9 mouse cellular contexts compared by ENCODE assay signal in the genomic region with DNA sequence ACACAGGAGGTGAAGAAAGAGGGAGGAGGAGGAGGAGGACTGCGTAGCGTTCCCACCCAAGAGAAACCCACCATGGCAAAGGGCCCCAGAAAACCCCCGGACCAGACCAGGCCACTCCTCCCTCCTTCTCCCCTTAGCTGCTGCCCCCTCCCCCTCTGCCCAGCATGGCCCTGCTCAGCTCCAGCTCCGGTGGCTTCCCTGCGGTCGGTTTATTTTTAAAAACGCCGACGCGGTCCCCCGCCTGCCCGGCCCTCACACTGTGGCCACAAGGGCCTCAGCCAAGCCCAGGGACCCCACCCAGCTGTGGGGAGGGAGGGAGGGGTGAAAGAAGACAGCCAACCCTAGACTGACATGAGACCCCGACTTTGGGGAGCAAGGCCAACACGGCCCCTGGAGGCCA. TPM values are rescaled to one million over a fixed set of nuclear protein-coding genes. Genes with fewer than 3 reads are reported as not detected.
DNase-seq lines count a peak whose midpoint lies in the region; ATAC-seq and TF ChIP-seq lines count a peak whose summit lies in the region.
"Had no signal": no experiment of that assay in that cellular context is flagged by ENCODE, and none has a peak within 500 bp of the region (broad histone marks: within the 10 kb centered on the region; RNA-seq: fewer than 3 reads in every experiment).

No protein-coding gene starts in this region.

- no peak for ATAC-seq in forebrain, embryonic 14.5 days
- peak; percentile 34; the same call in 1 of the 2 replicates for ATAC-seq in lung, postnatal 0 days
- no peak for ATAC-seq in liver, embryonic 11.5 days (replicated peaks; ENCODE audit: low FRiP score)
- no peak for ATAC-seq in stomach, embryonic 14.5 days (ENCODE audit: insufficient number of reproducible peaks, insufficient read depth, low FRiP score, low read depth)

- no peak for TF ChIP-seq EP300 in lung, postnatal 0 days (IDR thresholded peaks at IDR 0.05)

- no peak overlapping the region for H3K9ac ChIP-seq in forebrain, embryonic 14.5 days (ENCODE audit: low read length)
- H3K9ac ChIP-seq in lung, postnatal 0 days (replicated peaks; ENCODE audit: low read depth): peak overlapping the region; percentile 41
- H3K9ac ChIP-seq in liver, embryonic 11.5 days (ENCODE audit: low read depth, low read length): peak overlapping the region; percentile 48; the same call in 1 of the 2 replicates
- H3K9ac ChIP-seq in stomach, embryonic 14.5 days (replicated peaks; ENCODE audit: low read depth, low read length): 0 out of 2 replicates have a peak overlapping the region, but pooled peaks have one; percentile 18

- peaks cover 52% of the 10 kb centered on the region for H3K4me1 ChIP-seq in forebrain, embryonic 10.5 days
- 0 out of 2 replicates have a peak, but pooled peaks cover 4% of the 10 kb centered on the region for H3K4me1 ChIP-seq in forebrain, embryonic 14.5 days (ENCODE audit: control insufficient read depth, insufficient read depth, low read length)
- 0 out of 2 replicates have a peak, but pooled peaks cover 4% of the 10 kb centered on the region for H3K4me1 ChIP-seq in lung, postnatal 0 days (ENCODE audit: insufficient read depth, low read depth, low read length)
- H3K4me1 ChIP-seq in liver, embryonic 11.5 days (replicated peaks; ENCODE audit: control insufficient read depth, insufficient read depth, low read length): peaks cover 27% of the 10 kb centered on the region
- H3K4me1 ChIP-seq in stomach, embryonic 14.5 days (ENCODE audit: control insufficient read depth, insufficient read depth, low read length): peaks cover 24% of the 10 kb centered on the region

- no peak for TF ChIP-seq CTCF in lung, postnatal 0 days (IDR thresholded peaks at IDR 0.05)

- WGBS in forebrain, embryonic 10.5 days: 12% methylated on average over 14 of the region's 14 CpGs
- 12% methylated on average over 14 of the region's 14 CpGs for WGBS in forebrain, embryonic 14.5 days
- WGBS in lung, postnatal 0 days: 10% methylated on average over 14 of the region's 14 CpGs
- WGBS in liver, embryonic 11.5 days: 12% methylated on average over 14 of the region's 14 CpGs
- WGBS in stomach, embryonic 14.5 days: 12% methylated on average over 14 of the region's 14 CpGs

- peaks cover 87% of the 10 kb centered on the region for H3K27me3 ChIP-seq in forebrain, embryonic 10.5 days (ENCODE audit: poor library complexity, severe bottlenecking)
- peaks cover 18% of the 10 kb centered on the region for H3K27me3 ChIP-seq in forebrain, embryonic 14.5 days (replicated peaks; ENCODE audit: control insufficient read depth, insufficient read depth, low read length)
- H3K27me3 ChIP-seq in lung, postnatal 0 days (replicated peaks; ENCODE audit: insufficient read depth, low read length): 0 out of 2 replicates have a peak, but pooled peaks cover 12% of the 10 kb centered on the region
- H3K27me3 ChIP-seq in liver, embryonic 11.5 days (replicated peaks; ENCODE audit: control insufficient read depth, insufficient read depth, low read length): peaks cover 64% of the 10 kb centered on the region
- H3K27me3 ChIP-seq in stomach, embryonic 14.5 days (ENCODE audit: control insufficient read depth, insufficient read depth, low read length): 0 out of 2 replicates have a peak, but pooled peaks cover 7% of the 10 kb centered on the region

- H3K36me3 ChIP-seq in forebrain, embryonic 10.5 days (replicated peaks): no peaks in the 10 kb centered on the region
- no peaks in the 10 kb centered on the region for H3K36me3 ChIP-seq in forebrain, embryonic 14.5 days (ENCODE audit: control insufficient read depth, insufficient read depth, low read length)
- H3K36me3 ChIP-seq in lung, postnatal 0 days (ENCODE audit: insufficient read depth, low read length): no peaks in the 10 kb centered on the region
- H3K36me3 ChIP-seq in liver, embryonic 11.5 days (ENCODE audit: control insufficient read depth, insufficient read depth, low read length): no peaks in the 10 kb centered on the region
- no peaks in the 10 kb centered on the region for H3K36me3 ChIP-seq in stomach, embryonic 14.5 days (ENCODE audit: control insufficient read depth, insufficient read depth, low read length)

- no peak overlapping the region for H3K4me2 ChIP-seq in forebrain, embryonic 14.5 days (ENCODE audit: low read length)
- H3K4me2 ChIP-seq in lung, postnatal 0 days (replicated peaks; ENCODE audit: low read depth, low read length): peak overlapping the region; percentile 48
- peak overlapping the region; percentile 55 for H3K4me2 ChIP-seq in liver, embryonic 11.5 days
- H3K4me2 ChIP-seq in stomach, embryonic 14.5 days (replicated peaks; ENCODE audit: low read depth, low read length): peak overlapping the region; percentile 40

- H3K27ac ChIP-seq in forebrain, embryonic 10.5 days: peak overlapping the region; percentile 81
- no peak overlapping the region for H3K27ac ChIP-seq in forebrain, embryonic 14.5 days (ENCODE audit: low read depth, low read length)
- no peak overlapping the region for H3K27ac ChIP-seq in lung, postnatal 0 days (ENCODE audit: low read length)
- H3K27ac ChIP-seq in liver, embryonic 11.5 days (ENCODE audit: low read depth, low read length): no peak overlapping the region
- H3K27ac ChIP-seq in stomach, embryonic 14.5 days (ENCODE audit: low read length): peak overlapping the region; percentile 63

- no peaks in the 10 kb centered on the region for H3K9me3 ChIP-seq in forebrain, embryonic 10.5 days
- no peaks in the 10 kb centered on the region for H3K9me3 ChIP-seq in forebrain, embryonic 14.5 days (replicated peaks; ENCODE audit: control insufficient read depth, low read length)
- H3K9me3 ChIP-seq in lung, postnatal 0 days (ENCODE audit: low read length): no peaks in the 10 kb centered on the region
- no peaks in the 10 kb centered on the region for H3K9me3 ChIP-seq in liver, embryonic 11.5 days (ENCODE audit: control insufficient read depth, low read length)
- H3K9me3 ChIP-seq in stomach, embryonic 14.5 days (ENCODE audit: control insufficient read depth, low read depth, low read length): no peaks in the 10 kb centered on the region

- H3K4me3 ChIP-seq in forebrain, embryonic 10.5 days: peak overlapping the region; percentile 34
- H3K4me3 ChIP-seq in forebrain, embryonic 14.5 days (ENCODE audit: low read depth, low read length): no peak overlapping the region
- no peak overlapping the region for H3K4me3 ChIP-seq in lung, postnatal 0 days (ENCODE audit: low read depth, low read length)
- peak overlapping the region; percentile 21; the same call in 1 of the 2 replicates for H3K4me3 ChIP-seq in liver, embryonic 11.5 days (ENCODE audit: low read depth, low read length)
- peak overlapping the region; percentile 9 for H3K4me3 ChIP-seq in stomach, embryonic 14.5 days (ENCODE audit: low read depth, low read length)

- DNase-seq in forebrain, embryonic 10.5 days (ENCODE audit: extremely low spot score, low spot score): no peak
- no peak for DNase-seq in forebrain, embryonic 14.5 days (ENCODE audit: low spot score)
- no peak for DNase-seq in lung, postnatal 0 days (ENCODE audit: low spot score)
- no peak for DNase-seq in lung, postnatal 25 days (ENCODE audit: low spot score)
- no peak for DNase-seq in liver, embryonic 11.5 days (ENCODE audit: low spot score)
- DNase-seq in gastrocnemius, adult 18-20 months (ENCODE audit: low spot score): no peak
- no peak for DNase-seq in adrenal gland, adult 18-20 months (ENCODE audit: low spot score in 2 of 2)

RNA-seq across cellular contexts. Expression of a gene that starts 4.3 kb away (rescaled TPM):
- polyA plus RNA-seq in forebrain, embryonic 10.5 days (2016; fragmentation: Nextera tagmentation; extraction: Ambion mirVana): 0.25 and 0.42 TPM in 2 replicates
- 0.33 and 0.39 TPM in 2 replicates for polyA plus RNA-seq in forebrain, embryonic 14.5 days (2014; fragmentation: Nextera tagmentation; extraction: Ambion mirVana)
- not detected in 2 replicates for polyA plus RNA-seq in lung, postnatal 0 days (2015; fragmentation: Nextera tagmentation; extraction: Ambion mirVana)
- polyA plus RNA-seq in liver, embryonic 11.5 days (2014; fragmentation: Nextera tagmentation; extraction: Ambion mirVana): 0.57 and 1.5 TPM in 2 replicates
- 2.0 and 2.5 TPM in 2 replicates for polyA plus RNA-seq in stomach, embryonic 14.5 days (2014; fragmentation: Nextera tagmentation; extraction: Ambion mirVana)
- total RNA-seq in gastrocnemius, adult 18-20 months (2021): not detected
- under 1 TPM in 1 of 2 experiments, not detected in 1; 0.10 TPM for total RNA-seq in adrenal gland, adult 18-20 months (2021)
- polyA plus RNA-seq: spleen, adult 2 months had no signal

RNA-seq across cellular contexts. Expression of a gene that starts 12.1 kb away (rescaled TPM):
- 141 and 144 TPM in 2 replicates for polyA plus RNA-seq in forebrain, embryonic 10.5 days (2016; fragmentation: Nextera tagmentation; extraction: Ambion mirVana)
- 43.2 and 48.2 TPM in 2 replicates for polyA plus RNA-seq in forebrain, embryonic 14.5 days (2014; fragmentation: Nextera tagmentation; extraction: Ambion mirVana)
- polyA plus RNA-seq in lung, postnatal 0 days (2015; fragmentation: Nextera tagmentation; extraction: Ambion mirVana): 16.2 and 17.0 TPM in 2 replicates
- 99.3 and 108 TPM in 2 replicates for polyA plus RNA-seq in liver, embryonic 11.5 days (2014; fragmentation: Nextera tagmentation; extraction: Ambion mirVana)
- polyA plus RNA-seq in stomach, embryonic 14.5 days (2014; fragmentation: Nextera tagmentation; extraction: Ambion mirVana): 63.8 and 68.4 TPM in 2 replicates
- 10 to 100 TPM in 1 of 2 experiments, 1 to 10 TPM in 1; 6.6 to 11.4 TPM for total RNA-seq in gastrocnemius, adult 18-20 months (2021)
- 10 to 100 TPM; 12.0 to 14.7 TPM for total RNA-seq in adrenal gland, adult 18-20 months (2021)

RNA-seq across cellular contexts. Expression of a gene that starts 31.1 kb away (rescaled TPM):
- polyA plus RNA-seq in forebrain, embryonic 10.5 days (2016; fragmentation: Nextera tagmentation; extraction: Ambion mirVana): 127 and 128 TPM in 2 replicates
- polyA plus RNA-seq in forebrain, embryonic 14.5 days (2014; fragmentation: Nextera tagmentation; extraction: Ambion mirVana): 90.9 and 108 TPM in 2 replicates
- 46.1 and 48.3 TPM in 2 replicates for polyA plus RNA-seq in lung, postnatal 0 days (2015; fragmentation: Nextera tagmentation; extraction: Ambion mirVana)
- polyA plus RNA-seq in liver, embryonic 11.5 days (2014; fragmentation: Nextera tagmentation; extraction: Ambion mirVana): 97.0 and 104 TPM in 2 replicates
- 96.9 and 109 TPM in 2 replicates for polyA plus RNA-seq in stomach, embryonic 14.5 days (2014; fragmentation: Nextera tagmentation; extraction: Ambion mirVana)
- total RNA-seq in gastrocnemius, adult 18-20 months (2021): 10 to 100 TPM; 12.9 to 20.2 TPM
- 10 to 100 TPM; 48.9 to 54.7 TPM for total RNA-seq in adrenal gland, adult 18-20 months (2021)

RNA-seq across cellular contexts. Expression of a gene that starts 36.7 kb away (rescaled TPM):
- 311 and 331 TPM in 2 replicates for polyA plus RNA-seq in forebrain, embryonic 10.5 days (2016; fragmentation: Nextera tagmentation; extraction: Ambion mirVana)
- 509 and 642 TPM in 2 replicates for polyA plus RNA-seq in forebrain, embryonic 14.5 days (2014; fragmentation: Nextera tagmentation; extraction: Ambion mirVana)
- 457 and 467 TPM in 2 replicates for polyA plus RNA-seq in lung, postnatal 0 days (2015; fragmentation: Nextera tagmentation; extraction: Ambion mirVana)
- 236 and 254 TPM in 2 replicates for polyA plus RNA-seq in liver, embryonic 11.5 days (2014; fragmentation: Nextera tagmentation; extraction: Ambion mirVana)
- 500 and 514 TPM in 2 replicates for polyA plus RNA-seq in stomach, embryonic 14.5 days (2014; fragmentation: Nextera tagmentation; extraction: Ambion mirVana)
- 100 to 1,000 TPM; 264 to 302 TPM for total RNA-seq in gastrocnemius, adult 18-20 months (2021)
- 100 to 1,000 TPM; 443 to 458 TPM for total RNA-seq in adrenal gland, adult 18-20 months (2021)

RNA-seq across cellular contexts. Expression of a gene that starts 43.3 kb away (rescaled TPM):
- polyA plus RNA-seq in forebrain, embryonic 10.5 days (2016; fragmentation: Nextera tagmentation; extraction: Ambion mirVana): 9.7 and 9.9 TPM in 2 replicates
- 6.6 and 7.0 TPM in 2 replicates for polyA plus RNA-seq in forebrain, embryonic 14.5 days (2014; fragmentation: Nextera tagmentation; extraction: Ambion mirVana)
- 7.3 and 8.6 TPM in 2 replicates for polyA plus RNA-seq in lung, postnatal 0 days (2015; fragmentation: Nextera tagmentation; extraction: Ambion mirVana)
- 9.7 and 10.6 TPM in 2 replicates for polyA plus RNA-seq in liver, embryonic 11.5 days (2014; fragmentation: Nextera tagmentation; extraction: Ambion mirVana)
- 16.9 and 18.9 TPM in 2 replicates for polyA plus RNA-seq in stomach, embryonic 14.5 days (2014; fragmentation: Nextera tagmentation; extraction: Ambion mirVana)
- 10 to 100 TPM; 16.1 to 19.3 TPM for total RNA-seq in gastrocnemius, adult 18-20 months (2021)
- total RNA-seq in adrenal gland, adult 18-20 months (2021): 10 to 100 TPM; 61.1 to 62.1 TPM

Comparison
In these comparisons a context has a peak if more than half of its experiments do, and no peak if none do; other contexts are left out.
1. H3K27ac ChIP-seq: peak in forebrain, embryonic 10.5 days (single experiment) and stomach, embryonic 14.5 days (single experiment); none in forebrain, embryonic 14.5 days (single experiment), lung, postnatal 0 days (single experiment) and liver, embryonic 11.5 days (single experiment).
2. H3K4me3 ChIP-seq: peak in forebrain, embryonic 10.5 days (single experiment), liver, embryonic 11.5 days (single experiment) and stomach, embryonic 14.5 days (single experiment); none in forebrain, embryonic 14.5 days (single experiment) and lung, postnatal 0 days (single experiment).